In genomic region chr17:80174699-80175385, GRCm38 (mm10) we compare ENCODE assay signal across 11 mouse cellular contexts. TPM values are rescaled to one million over a fixed set of nuclear protein-coding genes. Genes with fewer than 3 reads are reported as not detected.
DNase-seq lines count a peak whose midpoint lies in the region; ATAC-seq and TF ChIP-seq lines count a peak whose summit lies in the region.
"Had no signal": no experiment of that assay in that cellular context is flagged by ENCODE, and none has a peak within 500 bp of the region (broad histone marks: within the 10 kb centered on the region; RNA-seq: fewer than 3 reads in every experiment).

No protein-coding gene starts in this region.

- 53% methylated on average over 19 of the region's 19 CpGs for WGBS in kidney, embryonic 15.5 days
- 69% methylated on average over 19 of the region's 19 CpGs for WGBS in stomach, embryonic 15.5 days
- 78% methylated on average over 19 of the region's 19 CpGs for WGBS in stomach, postnatal 0 days
- 64% methylated on average over 19 of the region's 19 CpGs for WGBS in heart, embryonic 12.5 days

- H3K4me2 ChIP-seq in kidney, embryonic 15.5 days: no peak overlapping the region
- no peak overlapping the region for H3K4me2 ChIP-seq in stomach, embryonic 15.5 days
- no peak overlapping the region for H3K4me2 ChIP-seq in stomach, postnatal 0 days (replicated peaks; ENCODE audit: low read depth)
- H3K4me2 ChIP-seq in heart, embryonic 12.5 days: no peak overlapping the region

- H3K27ac ChIP-seq in kidney, embryonic 15.5 days: no peak overlapping the region
- no peak overlapping the region for H3K27ac ChIP-seq in stomach, embryonic 15.5 days
- H3K27ac ChIP-seq in stomach, postnatal 0 days (replicated peaks): no peak overlapping the region
- H3K27ac ChIP-seq in heart, embryonic 12.5 days (ENCODE audit: poor library complexity, severe bottlenecking): no peak overlapping the region

- no peak for TF ChIP-seq EP300 in stomach, postnatal 0 days (optimal IDR thresholded peaks at IDR 0.05)

- H3K4me3 ChIP-seq in kidney, embryonic 15.5 days (replicated peaks): no peak overlapping the region
- no peak overlapping the region for H3K4me3 ChIP-seq in stomach, embryonic 15.5 days (replicated peaks)
- H3K4me3 ChIP-seq in stomach, postnatal 0 days (ENCODE audit: low read depth, low read length): no peak overlapping the region
- H3K4me3 ChIP-seq in megakaryocyte, embryonic 14.5 days (replicated peaks): peak overlapping the region; percentile 60
- H3K4me3 ChIP-seq in heart, embryonic 12.5 days: no peak overlapping the region
- H3K4me3 ChIP-seq: myocyte had no signal

- no peak for DNase-seq in kidney, adult 18-20 months
- DNase-seq in stomach, postnatal 0 days (ENCODE audit: low spot score): no peak
- no peak for DNase-seq in frontal cortex, postnatal 10 days (ENCODE audit: low spot score in 2 of 2)
- no peak for DNase-seq in heart, postnatal 36 days

- ATAC-seq in kidney, embryonic 15.5 days (replicated peaks; ENCODE audit: low FRiP score): 0 out of 2 replicates have a peak, but pooled peaks have one; percentile 43
- peak; percentile 22; the same call in 1 of the 2 replicates for ATAC-seq in stomach, embryonic 15.5 days (ENCODE audit: insufficient read depth, low FRiP score, low read depth)
- no peak for ATAC-seq in stomach, postnatal 0 days (ENCODE audit: low FRiP score, low TSS enrichment)
- ATAC-seq in heart, embryonic 12.5 days (ENCODE audit: insufficient number of reproducible peaks, low FRiP score): no peak

- no peaks in the 10 kb centered on the region for H3K36me3 ChIP-seq in kidney, embryonic 15.5 days
- H3K36me3 ChIP-seq in stomach, embryonic 15.5 days: no peaks in the 10 kb centered on the region
- H3K36me3 ChIP-seq in stomach, postnatal 0 days (ENCODE audit: control insufficient read depth, insufficient read depth, low read length): no peaks in the 10 kb centered on the region
- H3K36me3 ChIP-seq in megakaryocyte, embryonic 14.5 days (replicated peaks; ENCODE audit: low read length): no peaks in the 10 kb centered on the region
- no peaks in the 10 kb centered on the region for H3K36me3 ChIP-seq in heart, embryonic 12.5 days
- H3K36me3 ChIP-seq: G1E had no signal

- no peaks in the 10 kb centered on the region for H3K27me3 ChIP-seq in kidney, embryonic 15.5 days
- no peaks in the 10 kb centered on the region for H3K27me3 ChIP-seq in stomach, embryonic 15.5 days (replicated peaks)
- H3K27me3 ChIP-seq in stomach, postnatal 0 days (ENCODE audit: control insufficient read depth, insufficient read depth, low read length): no peaks in the 10 kb centered on the region
- H3K27me3 ChIP-seq in megakaryocyte, embryonic 14.5 days (replicated peaks): peaks cover 10% of the 10 kb centered on the region
- H3K27me3 ChIP-seq in heart, embryonic 12.5 days (replicated peaks): no peaks in the 10 kb centered on the region

- no peaks in the 10 kb centered on the region for H3K9me3 ChIP-seq in kidney, embryonic 15.5 days (replicated peaks)
- H3K9me3 ChIP-seq in stomach, embryonic 15.5 days: no peaks in the 10 kb centered on the region
- no peaks in the 10 kb centered on the region for H3K9me3 ChIP-seq in stomach, postnatal 0 days (ENCODE audit: control insufficient read depth, low read length)
- H3K9me3 ChIP-seq in megakaryocyte, embryonic 14.5 days: no peaks in the 10 kb centered on the region
- H3K9me3 ChIP-seq in heart, embryonic 12.5 days (replicated peaks): no peaks in the 10 kb centered on the region
- H3K9me3 ChIP-seq: G1E had no signal

- H3K9ac ChIP-seq in kidney, embryonic 15.5 days: no peak overlapping the region
- no peak overlapping the region for H3K9ac ChIP-seq in stomach, embryonic 15.5 days
- no peak overlapping the region for H3K9ac ChIP-seq in stomach, postnatal 0 days (ENCODE audit: low read length)
- H3K9ac ChIP-seq in heart, embryonic 12.5 days: no peak overlapping the region

- intact Hi-C loops in heart, postnatal 36 days (cut with DNase I): loop anchor here (10.0 kb wide), 1 partner anchor 50 kb away; the partner anchor contains the start of gene Galm

- TF ChIP-seq CTCF in stomach, postnatal 0 days (IDR thresholded peaks at IDR 0.05; ENCODE audit: low read depth): no peak

- peaks cover 8% of the 10 kb centered on the region for H3K4me1 ChIP-seq in kidney, embryonic 15.5 days
- H3K4me1 ChIP-seq in stomach, embryonic 15.5 days: no peaks in the 10 kb centered on the region
- no peaks in the 10 kb centered on the region for H3K4me1 ChIP-seq in stomach, postnatal 0 days (replicated peaks; ENCODE audit: control insufficient read depth, insufficient read depth)
- peaks cover 19% of the 10 kb centered on the region for H3K4me1 ChIP-seq in megakaryocyte, embryonic 14.5 days
- H3K4me1 ChIP-seq in heart, embryonic 12.5 days (replicated peaks): peaks cover 6% of the 10 kb centered on the region

RNA-seq across cellular contexts. Expression of gene Srsf7, which starts 32.3 kb away (rescaled TPM):
- 622 and 668 TPM in 2 replicates for polyA plus RNA-seq in kidney, embryonic 15.5 days (2015; fragmentation: Nextera tagmentation; extraction: Ambion mirVana)
- 497 and 548 TPM in 2 replicates for polyA plus RNA-seq in stomach, embryonic 15.5 days (2015; fragmentation: Nextera tagmentation; extraction: Ambion mirVana)
- 208 and 212 TPM in 2 replicates for polyA plus RNA-seq in stomach, postnatal 0 days (2015; fragmentation: Nextera tagmentation; extraction: Ambion mirVana)
- 7.3 and 57.6 TPM in 2 replicates for polyA plus RNA-seq in megakaryocyte, embryonic 14.5 days (2012; ENCODE audit: insufficient read depth, low replicate concordance)
- polyA plus RNA-seq in heart, embryonic 12.5 days (2016; fragmentation: Nextera tagmentation; extraction: Ambion mirVana): 349 and 357 TPM in 2 replicates
- total RNA-seq in heart, postnatal 36 days (2021): 10 to 100 TPM; 30.6 to 44.4 TPM

RNA-seq across cellular contexts. Expression of gene Ttc39d, which starts 32.4 kb away (rescaled TPM):
- 0.16 TPM in 1 of 2 replicates, not detected in the other for polyA plus RNA-seq in kidney, embryonic 15.5 days (2015; fragmentation: Nextera tagmentation; extraction: Ambion mirVana)
- polyA plus RNA-seq in stomach, embryonic 15.5 days (2015; fragmentation: Nextera tagmentation; extraction: Ambion mirVana): 0.06 and 0.13 TPM in 2 replicates
- polyA plus RNA-seq in stomach, postnatal 0 days (2015; fragmentation: Nextera tagmentation; extraction: Ambion mirVana): 0.05 TPM in 2 replicates
- 0.20 TPM in 1 of 2 replicates, not detected in the other for polyA plus RNA-seq in megakaryocyte, embryonic 14.5 days (2012; ENCODE audit: insufficient read depth, low replicate concordance)
- polyA plus RNA-seq in heart, embryonic 12.5 days (2016; fragmentation: Nextera tagmentation; extraction: Ambion mirVana): 0.06 and 0.15 TPM in 2 replicates
- total RNA-seq in heart, postnatal 36 days (2021): not detected
- polyA plus RNA-seq: G1E; intestine, embryonic 14.5 days had no signal

RNA-seq across cellular contexts. Expression of gene Galm, which starts 47.6 kb away (rescaled TPM):
- polyA plus RNA-seq in kidney, embryonic 15.5 days (2015; fragmentation: Nextera tagmentation; extraction: Ambion mirVana): 18.2 and 20.8 TPM in 2 replicates
- 30.0 and 36.0 TPM in 2 replicates for polyA plus RNA-seq in stomach, embryonic 15.5 days (2015; fragmentation: Nextera tagmentation; extraction: Ambion mirVana)
- 31.6 and 34.3 TPM in 2 replicates for polyA plus RNA-seq in stomach, postnatal 0 days (2015; fragmentation: Nextera tagmentation; extraction: Ambion mirVana)
- polyA plus RNA-seq in megakaryocyte, embryonic 14.5 days (2012; ENCODE audit: insufficient read depth, low replicate concordance): 0.17 TPM in 1 of 2 replicates, not detected in the other
- polyA plus RNA-seq in heart, embryonic 12.5 days (2016; fragmentation: Nextera tagmentation; extraction: Ambion mirVana): 10.0 TPM in 2 replicates
- total RNA-seq in heart, postnatal 36 days (2021): 10 to 100 TPM; 15.0 to 16.8 TPM
- total RNA-seq: G1E had no signal
- polyA plus RNA-seq: G1E had no signal

RNA-seq across cellular contexts. Expression of gene Gemin6, which starts 49.4 kb away (rescaled TPM):
- 41.0 and 45.1 TPM in 2 replicates for polyA plus RNA-seq in kidney, embryonic 15.5 days (2015; fragmentation: Nextera tagmentation; extraction: Ambion mirVana)
- polyA plus RNA-seq in stomach, embryonic 15.5 days (2015; fragmentation: Nextera tagmentation; extraction: Ambion mirVana): 49.4 and 51.5 TPM in 2 replicates
- 15.2 and 17.8 TPM in 2 replicates for polyA plus RNA-seq in stomach, postnatal 0 days (2015; fragmentation: Nextera tagmentation; extraction: Ambion mirVana)
- polyA plus RNA-seq in megakaryocyte, embryonic 14.5 days (2012; ENCODE audit: insufficient read depth, low replicate concordance): 0.27 TPM in 1 of 2 replicates, not detected in the other
- 25.8 and 27.4 TPM in 2 replicates for polyA plus RNA-seq in heart, embryonic 12.5 days (2016; fragmentation: Nextera tagmentation; extraction: Ambion mirVana)
- total RNA-seq in heart, postnatal 36 days (2021): 1 to 10 TPM; 4.3 to 5.5 TPM

Comparison
In these comparisons a context has a peak if more than half of its experiments do, and no peak if none do; other contexts are left out.
1. ATAC-seq: peak in kidney, embryonic 15.5 days (single experiment) and stomach, embryonic 15.5 days (single experiment); none in stomach, postnatal 0 days (single experiment) and heart, embryonic 12.5 days (single experiment).